Mouse (Mus musculus) brain, adult 2 months (tissue): ENCODE measurements around the gene Gm21885.
A peak's percentile ranks its signal among the peaks of the same experiment; 100 is the strongest.

Source experiments
- DNase-seq: peaks from one replicate; pipeline ENCODE4 v3.0.0; 2011; ENCODE audit warnings: low read depth, low spot score

Gm21885 gene

DNA sequence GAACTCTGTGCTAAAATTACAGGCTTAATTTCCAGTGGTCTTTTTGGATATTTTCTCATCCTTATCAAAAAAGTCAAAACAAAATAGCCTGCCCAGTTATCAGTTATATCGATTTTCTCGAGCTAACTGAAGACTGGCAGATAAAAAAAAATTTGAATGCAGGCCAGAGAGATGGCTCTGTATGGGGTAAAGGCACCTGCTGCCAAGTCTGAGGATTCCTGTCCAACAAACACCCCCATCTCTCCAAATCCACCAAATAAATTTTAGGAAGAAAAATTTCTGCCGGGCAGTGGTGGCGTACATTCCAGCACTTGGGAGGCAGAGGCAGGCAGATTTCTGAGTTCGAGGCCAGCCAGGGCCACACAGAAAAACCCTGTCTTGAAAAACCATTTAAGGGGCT lies 36.4 kb downstream of the Gm21885 start:
- peak; percentile 57 for DNase-seq

DNA sequence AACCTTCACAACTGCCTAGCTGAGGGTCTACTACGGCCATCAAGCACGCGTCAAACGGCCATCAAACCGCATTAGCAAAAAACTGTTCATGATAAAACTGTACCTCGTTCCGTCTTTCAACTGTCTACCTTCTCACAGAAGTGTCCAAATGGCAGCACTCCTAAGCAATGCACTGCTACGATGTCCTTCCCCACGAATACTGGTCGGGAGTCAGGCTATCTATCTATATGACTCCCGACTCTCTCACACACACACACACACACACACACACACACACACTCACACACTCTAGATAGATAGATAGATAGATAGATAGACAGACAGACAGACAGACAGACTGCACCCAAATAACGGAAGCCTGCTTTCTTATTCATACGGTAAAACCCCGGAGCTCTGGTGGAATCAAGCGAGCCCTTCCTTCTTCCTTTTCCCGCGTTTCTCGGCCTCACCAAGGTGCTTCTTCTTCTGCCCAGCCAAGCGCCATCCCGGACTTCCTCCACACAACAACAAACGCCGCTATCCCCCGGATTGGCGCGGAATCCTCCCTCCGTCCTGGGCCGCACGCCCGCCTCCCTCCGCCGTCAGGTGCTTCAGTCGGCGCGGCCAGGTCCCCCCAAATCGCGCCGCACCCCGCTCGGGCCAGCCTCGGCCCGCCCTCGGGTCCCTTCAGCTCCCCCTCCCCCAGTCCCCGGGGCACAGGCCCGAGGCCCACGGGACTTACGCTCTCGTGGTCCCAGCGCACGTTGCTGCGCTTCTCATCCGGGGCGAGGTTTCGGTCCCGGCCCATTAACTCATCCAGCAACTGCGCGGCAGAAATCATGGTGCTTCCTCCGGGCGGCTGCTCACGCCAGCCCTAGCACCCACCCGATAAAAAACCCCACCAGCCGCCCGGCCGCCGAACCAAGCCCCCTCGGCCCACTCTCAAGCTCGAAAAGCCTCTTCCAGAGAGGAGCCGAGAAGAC lies 39.6 kb downstream of the Gm21885 start:
- no peak for DNase-seq

DNA sequence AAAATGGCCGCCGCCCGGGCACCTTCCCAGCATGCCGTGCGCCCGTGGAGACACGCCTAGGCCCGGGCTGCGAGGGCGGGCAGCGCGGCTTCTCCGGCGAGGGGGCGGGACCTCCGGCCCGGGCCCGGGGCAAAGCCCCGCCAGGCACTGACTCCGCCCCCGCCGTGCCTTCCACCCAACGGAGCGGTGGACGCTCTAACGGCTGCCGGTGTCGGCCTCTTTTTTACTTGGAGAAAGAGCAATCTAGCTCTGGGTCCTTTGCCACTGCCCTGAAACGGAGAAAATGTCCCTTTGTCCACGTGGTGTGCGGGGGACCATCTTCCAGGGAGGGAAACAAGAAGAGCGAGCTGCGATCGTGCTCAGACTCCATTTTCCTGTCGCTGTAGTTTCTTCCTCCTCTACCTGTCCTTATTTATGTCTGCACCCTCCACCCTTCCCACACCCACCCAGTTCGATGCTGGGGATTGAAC lies 40.3 kb downstream of the Gm21885 start, which contains the start of gene Luc7l3:
Gene Luc7l3, minus strand, starts transcription at position 58 of the 470 bp plus-strand sequence.
- peak; percentile 97 for DNase-seq

DNA sequence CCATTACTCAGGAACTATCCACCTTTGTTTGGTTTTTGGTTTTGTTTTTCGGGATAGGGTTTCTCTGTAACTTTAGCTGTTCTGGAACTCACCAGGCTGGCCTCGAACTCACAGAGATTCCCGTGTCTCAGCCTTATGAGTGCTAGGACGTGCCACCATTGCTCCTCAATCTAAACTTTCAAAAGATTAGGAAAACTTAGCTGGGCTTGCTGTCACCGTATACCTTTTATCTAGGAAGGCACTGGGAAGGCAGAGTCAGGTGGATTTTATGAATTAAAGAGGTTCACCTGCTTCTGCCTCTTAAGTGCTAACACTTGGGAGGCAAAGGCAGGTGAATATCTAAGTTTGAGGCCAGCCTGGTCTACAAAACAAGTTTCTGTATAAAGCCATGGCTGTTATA lies 41.0 kb downstream of the Gm21885 start:
- no peak for DNase-seq

DNA sequence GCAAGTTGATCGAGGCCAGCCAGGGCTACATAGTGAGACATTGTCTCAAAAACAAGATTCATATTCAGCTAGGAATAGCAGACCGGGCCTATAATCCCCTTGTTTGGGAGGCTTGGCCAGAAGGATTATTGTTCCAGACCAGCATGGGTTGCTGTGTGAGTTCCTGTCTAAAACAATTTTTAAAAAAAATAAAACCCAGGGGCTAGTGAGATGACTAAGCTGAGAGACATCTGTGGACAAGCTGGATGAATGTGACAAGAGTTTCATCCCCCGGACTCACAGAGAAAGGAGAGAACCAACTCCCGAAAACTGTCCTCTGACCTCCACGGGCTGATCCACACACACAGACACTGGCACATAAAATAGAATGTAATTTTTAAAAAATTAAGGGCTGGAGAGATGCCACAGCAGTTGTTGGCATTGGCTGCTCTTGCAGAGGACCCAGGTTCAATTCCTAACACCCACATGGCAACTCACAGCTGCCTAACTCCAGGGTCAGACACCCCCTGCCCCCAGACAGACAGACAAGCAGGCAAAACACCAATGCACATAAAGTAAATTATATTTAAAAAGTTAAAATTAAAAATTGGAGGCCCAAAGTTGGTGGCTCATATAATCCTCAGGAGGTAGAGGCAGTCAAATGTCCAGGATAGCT lies 41.7 kb downstream of the Gm21885 start:
- no peak for DNase-seq

DNA sequence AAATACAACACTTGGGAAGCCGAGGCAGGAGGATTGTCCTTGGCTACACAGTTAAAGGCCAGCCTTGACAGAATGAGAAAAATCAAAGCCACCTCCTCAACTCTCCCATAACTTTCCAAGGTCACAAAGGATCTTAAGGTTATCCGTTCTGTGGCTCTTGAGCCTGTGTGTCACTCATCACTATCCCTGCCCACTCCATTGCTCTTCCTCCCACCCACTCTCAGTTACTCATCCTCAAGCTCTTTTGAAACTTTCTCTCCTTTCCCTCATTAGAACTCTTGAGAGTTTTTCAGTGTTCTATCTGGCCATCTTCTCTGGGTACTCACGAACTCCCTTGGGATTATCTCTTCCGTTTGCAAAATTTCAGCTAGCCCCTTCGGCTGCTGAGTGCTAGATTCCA lies 42.9 kb downstream of the Gm21885 start:
- DNase-seq: no peak

DNA sequence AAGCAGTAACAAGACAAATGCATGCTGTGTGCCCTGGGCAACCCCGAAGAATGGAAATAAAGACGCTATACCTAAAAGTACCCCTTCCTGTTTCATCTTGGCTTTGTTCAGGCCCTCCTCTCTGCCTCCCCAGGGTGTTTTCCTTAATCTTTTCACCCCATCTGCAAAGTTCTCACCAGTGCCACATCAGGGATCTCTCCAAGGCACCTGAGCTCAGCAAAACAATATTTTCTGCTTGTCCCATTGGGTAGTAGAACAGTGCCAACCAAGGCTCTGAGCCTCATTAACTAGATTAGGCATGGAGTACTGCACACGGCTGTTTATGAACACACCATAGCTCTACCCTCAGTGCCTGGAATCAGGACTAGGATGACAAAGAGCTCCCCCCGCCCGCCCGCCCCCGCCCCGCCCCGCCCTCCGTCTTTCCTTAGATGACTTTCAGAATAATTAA lies 45.3 kb downstream of the Gm21885 start:
- peak; percentile 94 for DNase-seq

DNA sequence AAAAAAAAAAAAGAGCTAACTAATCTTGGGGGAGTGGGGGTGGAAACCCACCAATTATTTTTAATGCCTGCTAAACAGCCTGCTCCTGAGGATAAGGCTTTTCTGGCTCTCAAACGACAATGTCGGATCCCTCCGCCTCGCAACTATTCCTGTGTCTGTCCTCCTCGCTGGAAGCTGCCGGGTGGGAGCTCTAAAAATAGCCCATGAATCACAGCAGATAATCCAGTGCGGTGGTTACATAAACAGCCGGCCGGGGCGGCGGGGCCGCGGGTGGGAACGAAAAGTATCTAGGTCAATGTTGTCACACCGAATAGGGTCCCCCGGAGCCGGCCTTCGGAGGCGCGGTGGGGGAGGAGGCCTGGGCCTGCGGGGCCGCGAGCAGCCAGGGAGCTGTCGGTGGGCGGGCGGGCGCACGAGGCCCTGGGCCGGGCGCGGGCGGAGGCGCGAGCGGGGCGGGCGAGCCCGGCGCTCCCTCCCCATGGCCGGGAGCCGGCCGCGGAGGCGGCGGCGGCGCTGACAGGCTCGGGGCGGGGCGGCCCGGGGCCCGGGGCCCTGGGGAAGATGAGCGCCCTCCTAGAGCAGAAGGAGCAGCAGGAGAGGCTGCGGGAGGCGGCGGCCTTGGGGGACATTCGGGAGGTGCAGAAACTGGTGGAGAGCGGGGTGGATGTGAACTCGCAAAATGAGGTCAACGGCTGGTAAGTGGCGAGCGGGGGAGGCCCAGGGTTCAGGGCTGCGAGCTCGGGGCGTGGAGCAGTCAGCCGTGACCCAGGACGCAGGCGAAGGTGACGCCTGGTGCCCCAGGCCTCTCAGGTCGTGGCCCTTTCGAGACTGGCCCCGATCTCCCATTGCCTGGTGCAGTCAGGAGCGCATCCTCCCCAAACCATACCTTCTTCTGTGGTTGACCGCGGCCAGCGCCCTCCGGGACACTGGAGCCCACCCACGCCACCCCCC lies 46.3 kb downstream of the Gm21885 start, which contains the start of gene Ankrd40:
Gene Ankrd40, plus strand, starts transcription at position 309 of the 951 bp plus-strand sequence.
- peak; percentile 99 for DNase-seq

DNA sequence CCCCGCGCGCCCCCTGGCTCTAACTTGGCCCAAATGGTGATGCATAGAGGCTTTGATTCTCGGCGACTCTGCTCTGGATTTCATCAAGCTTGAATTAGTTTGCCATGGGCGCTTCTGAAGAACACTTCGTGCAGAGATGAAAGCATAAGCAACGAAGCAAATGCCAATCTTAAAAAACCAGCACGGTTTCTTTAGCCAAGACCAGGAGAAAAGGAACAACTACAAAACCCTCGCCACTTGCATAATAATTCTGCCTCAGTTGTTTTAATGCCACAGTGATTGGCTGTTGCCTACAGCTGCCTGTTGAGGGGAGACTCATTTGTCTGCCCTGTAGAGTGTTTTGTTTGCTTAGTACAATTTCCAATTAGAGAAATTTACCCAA lies 47.0 kb downstream of the Gm21885 start:
- DNase-seq: peak; percentile 60

DNA sequence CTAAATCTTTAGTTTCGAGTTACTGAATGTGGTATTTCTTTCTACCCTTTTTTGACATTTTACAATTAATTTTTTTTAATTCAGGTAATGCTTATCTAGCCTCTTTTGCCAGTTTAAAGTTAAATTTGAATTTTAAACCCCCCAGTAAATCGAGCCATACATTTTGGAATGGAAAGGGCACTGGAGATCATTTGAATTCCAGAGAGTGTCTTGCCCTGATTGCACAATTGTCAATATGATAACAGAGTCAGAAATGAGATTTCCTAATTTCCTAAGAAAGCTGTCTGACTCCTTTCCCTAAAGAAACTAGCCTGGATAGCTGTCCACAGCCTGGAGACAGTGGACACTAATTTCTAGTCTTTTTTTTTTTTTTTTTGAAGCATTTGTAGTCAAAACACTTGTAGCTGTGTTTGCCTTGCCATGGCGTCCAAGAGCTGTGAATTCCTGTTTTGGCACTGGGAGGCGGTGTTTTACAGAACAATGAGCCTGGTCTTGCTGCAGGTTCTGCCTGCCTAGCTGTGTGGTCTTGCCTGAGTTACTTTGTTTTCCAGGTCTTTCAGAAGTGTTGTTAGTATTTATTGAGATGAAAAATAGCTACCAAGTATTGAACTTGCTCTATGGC lies 47.7 kb downstream of the Gm21885 start:
- DNase-seq: peak; percentile 92

DNA sequence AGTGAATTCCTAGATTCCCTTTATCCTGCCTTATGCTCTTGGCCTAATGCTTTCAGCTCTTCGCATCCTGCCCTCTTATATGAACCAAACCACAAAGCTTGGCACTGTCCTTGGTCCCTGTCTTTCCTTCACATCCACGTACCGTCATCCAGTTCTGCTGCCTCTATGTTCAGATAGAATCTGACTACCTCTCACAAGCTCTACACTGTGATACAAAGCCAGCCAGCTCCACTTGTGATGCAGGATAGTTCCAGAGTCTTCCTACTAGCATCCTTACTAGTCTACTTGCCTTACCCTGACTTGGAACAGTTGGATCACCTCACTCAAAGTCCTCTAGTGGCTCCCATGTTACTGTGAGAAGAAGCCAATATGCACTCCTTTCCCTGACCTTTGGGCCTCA lies 48.5 kb downstream of the Gm21885 start:
- no peak for DNase-seq

DNA sequence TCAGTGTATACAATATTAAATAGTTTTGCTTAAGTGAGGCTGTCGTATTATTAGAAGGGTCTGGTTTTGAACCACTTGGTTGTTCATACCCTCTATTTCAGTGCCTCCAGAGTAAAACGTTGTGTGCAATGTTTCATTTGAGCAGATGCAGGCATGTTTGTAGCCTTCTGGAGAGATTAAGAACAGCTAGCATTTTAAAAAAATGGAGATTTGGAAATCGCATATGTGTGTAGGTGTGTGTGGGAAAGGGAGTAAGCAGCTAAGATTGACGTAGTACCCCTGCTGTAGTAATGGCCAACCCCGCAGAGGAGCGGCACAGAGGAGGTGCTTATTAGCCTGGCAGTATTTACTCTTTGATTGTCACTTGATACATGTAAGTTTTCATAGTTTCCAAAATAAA lies 51.1 kb downstream of the Gm21885 start:
- DNase-seq: peak; percentile 69

DNA sequence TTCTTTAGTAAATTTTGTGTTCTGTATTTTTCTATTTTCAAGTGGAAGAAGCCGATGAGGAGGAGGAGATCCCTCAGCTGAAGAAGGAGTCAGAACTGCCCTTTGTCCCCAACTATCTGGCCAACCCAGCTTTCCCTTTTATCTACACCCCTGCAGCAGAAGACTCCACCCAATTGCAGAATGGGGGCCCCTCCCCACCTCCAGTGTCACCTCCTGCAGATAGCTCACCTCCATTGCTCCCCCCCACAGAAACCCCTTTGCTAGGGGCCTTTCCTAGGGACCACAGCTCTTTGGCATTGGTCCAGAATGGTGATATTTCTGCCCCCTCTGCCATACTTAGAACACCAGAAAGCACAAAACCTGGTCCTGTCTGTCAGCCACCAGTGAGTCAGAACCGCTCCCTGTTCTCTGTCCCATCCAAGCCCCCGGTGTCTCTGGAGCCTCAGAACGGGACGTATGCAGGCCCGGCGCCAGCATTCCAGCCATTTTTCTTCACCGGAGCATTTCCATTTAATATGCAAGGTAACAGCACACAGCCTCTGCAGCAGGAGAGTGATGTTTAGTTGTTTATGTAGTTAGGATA lies 52.8 kb downstream of the Gm21885 start:
- DNase-seq: no peak
